Mouse (Mus musculus): ENCODE data around the gene Arid1b. TPM values are rescaled to one million over a fixed set of nuclear protein-coding genes. Genes with fewer than 3 reads are reported as not detected.
A peak's percentile ranks its signal among the peaks of the same experiment; 100 is the strongest.

The Arid1b gene
- total RNA-seq, 2 experiments from 2014 or later = 15.2 to 23.0 TPM

- no peak for ATAC-seq (ENCODE audit: poor library complexity, severe bottlenecking)
These were observed 234.0 kb downstream of the Arid1b start for GRCm38 (mm10) chr17:5227950-5228615.

GRCm38 (mm10) chr17:5228616-5229250, 234.6 kb downstream of the Arid1b start:
- no peak for ATAC-seq (ENCODE audit: poor library complexity, severe bottlenecking)

- ATAC-seq (ENCODE audit: poor library complexity, severe bottlenecking) = no peak
These were observed 235.9 kb downstream of the Arid1b start for GRCm38 (mm10) chr17:5230063-5230462.

GRCm38 (mm10) chr17:5232180-5232579, 238.0 kb downstream of the Arid1b start:
- ATAC-seq (ENCODE audit: poor library complexity, severe bottlenecking) = no peak

- no peak for ATAC-seq (ENCODE audit: poor library complexity, severe bottlenecking)
These were observed 239.9 kb downstream of the Arid1b start for GRCm38 (mm10) chr17:5233991-5234390.

- ATAC-seq (ENCODE audit: poor library complexity, severe bottlenecking) = no peak
These were observed 240.9 kb downstream of the Arid1b start for GRCm38 (mm10) chr17:5235057-5235456.

- no peak for ATAC-seq (ENCODE audit: poor library complexity, severe bottlenecking)
These were observed 243.6 kb downstream of the Arid1b start for GRCm38 (mm10) chr17:5237765-5238164.

- peak; percentile 94 for ATAC-seq (ENCODE audit: poor library complexity, severe bottlenecking)
These were observed 244.5 kb downstream of the Arid1b start for GRCm38 (mm10) chr17:5238387-5239245.

- ATAC-seq (ENCODE audit: poor library complexity, severe bottlenecking) = no peak
These were observed 250.4 kb downstream of the Arid1b start for GRCm38 (mm10) chr17:5244526-5244925.

GRCm38 (mm10) chr17:5246688-5247087, 252.6 kb downstream of the Arid1b start:
- ATAC-seq (ENCODE audit: poor library complexity, severe bottlenecking) = no peak

- ATAC-seq (ENCODE audit: poor library complexity, severe bottlenecking) = no peak
These were observed 253.1 kb downstream of the Arid1b start for GRCm38 (mm10) chr17:5247247-5247646.

GRCm38 (mm10) chr17:5247737-5248136, 253.6 kb downstream of the Arid1b start:
- no peak for ATAC-seq (ENCODE audit: poor library complexity, severe bottlenecking)

- peak; percentile 41 for ATAC-seq (ENCODE audit: poor library complexity, severe bottlenecking)
These were observed 255.0 kb downstream of the Arid1b start for GRCm38 (mm10) chr17:5248957-5249656.

- peak; percentile 53 for ATAC-seq (ENCODE audit: poor library complexity, severe bottlenecking)
These were observed 255.6 kb downstream of the Arid1b start for GRCm38 (mm10) chr17:5249681-5250180.

- peak; percentile 61 for ATAC-seq (ENCODE audit: poor library complexity, severe bottlenecking)
These were observed 258.3 kb downstream of the Arid1b start for GRCm38 (mm10) chr17:5252436-5252835.

GRCm38 (mm10) chr17:5254717-5255617, 260.8 kb downstream of the Arid1b start:
- ATAC-seq (ENCODE audit: poor library complexity, severe bottlenecking) = no peak

- ATAC-seq (ENCODE audit: poor library complexity, severe bottlenecking) = peak; percentile 58
These were observed 261.4 kb downstream of the Arid1b start for GRCm38 (mm10) chr17:5255618-5255933.

- ATAC-seq (ENCODE audit: poor library complexity, severe bottlenecking) = no peak
These were observed 264.8 kb downstream of the Arid1b start for GRCm38 (mm10) chr17:5258978-5259377.

GRCm38 (mm10) chr17:5261131-5261651, 267.1 kb downstream of the Arid1b start:
- ATAC-seq (ENCODE audit: poor library complexity, severe bottlenecking) = no peak
